Mouse (Mus musculus) stomach, postnatal 0 days (tissue): ENCODE measurements around the gene Gpn3. TPM values are rescaled to one million over a fixed set of nuclear protein-coding genes. Genes with fewer than 3 reads are reported as not detected.

Experiments
- ATAC-seq: fragments of 200-750 bp; cut with Nextera tagmentation; 2 replicates; pipeline ENCODE4 v1.8.0; 2017; ENCODE audit not compliant: low FRiP score, low TSS enrichment
- DNase-seq: peaks from one replicate; pipeline ENCODE4 v3.0.0-alpha.2; 2016; ENCODE audit warnings: low spot score
- H3K27ac ChIP-seq: fragments of 300-500 bp; sonication (generic); replicated peaks from 2 replicates; pipeline ENCODE4 v1.5.1; 2014; ENCODE audit warnings: mild to moderate bottlenecking, control low read depth
- H3K27me3 ChIP-seq: fragments of 300-500 bp; sonication (generic); 2 replicates; pipeline ENCODE4 v1.6.1; 2014; ENCODE audit warnings: low read length; ENCODE audit not compliant: control insufficient read depth, insufficient read depth
- H3K36me3 ChIP-seq: fragments of 300-500 bp; sonication (generic); 2 replicates; pipeline ENCODE4 v1.6.1; 2014; ENCODE audit warnings: low read length, mixed read lengths; ENCODE audit not compliant: control insufficient read depth, insufficient read depth
- H3K4me1 ChIP-seq: fragments of 300-500 bp; sonication (generic); replicated peaks from 2 replicates; pipeline ENCODE4 v1.6.1; 2014; ENCODE audit warnings: antibody characterized with exemption; ENCODE audit not compliant: control insufficient read depth, insufficient read depth
- H3K4me2 ChIP-seq: fragments of 300-500 bp; sonication (generic); replicated peaks from 2 replicates; pipeline ENCODE4 v1.6.1; 2014; ENCODE audit warnings: low read depth, mild to moderate bottlenecking, control low read depth, moderate library complexity
- H3K4me3 ChIP-seq: fragments of 300-500 bp; sonication (generic); 2 replicates; pipeline ENCODE4 v1.5.1; 2014; ENCODE audit warnings: low read depth, low read length, control low read depth
- H3K9ac ChIP-seq: fragments of 300-500 bp; sonication (generic); 2 replicates; pipeline ENCODE4 v1.6.1; 2014; ENCODE audit warnings: mild to moderate bottlenecking, low read length, control low read depth, mixed read lengths
- H3K9me3 ChIP-seq: fragments of 300-500 bp; sonication (generic); 2 replicates; pipeline ENCODE4 v1.6.1; 2016; ENCODE audit warnings: low read length; ENCODE audit not compliant: control insufficient read depth
- CTCF ChIP-seq: IDR thresholded peaks from 2 replicates; pipeline ENCODE4 v1.5.1; 2016; ENCODE audit warnings: antibody characterized with exemption, low read depth, mild to moderate bottlenecking, moderate library complexity
- EP300 ChIP-seq: optimal IDR thresholded peaks from 2 replicates; pipeline ENCODE3; 2016; ENCODE audit warnings: antibody characterized with exemption
- WGBS: fragments of 180-500 bp; shearing (Covaris S2); extraction: QIAGEN DNeasy Blood & Tissue Kit; methylation state at CpG from one replicate; pipeline ENCODE4 v1.1.7; 2014; 5-methylcytosine and 5-hydroxymethylcytosine counted together
- polyA plus RNA-seq: library from polyadenylated mRNA; unstranded; fragments of >200 nt; fragmentation: Nextera tagmentation; extraction: Ambion mirVana; gene quantifications from 2 replicates; pipeline ENCODE4 v1.2.1, GENCODE M21; 2015

The Gpn3 gene
- polyA plus RNA-seq, 1 experiment from 2014 or later: 41.5 TPM

- H3K27ac ChIP-seq: no peak overlapping the region
- H3K36me3 ChIP-seq: peaks cover 31% of the 10 kb centered on the region
- no peak overlapping the region for H3K9ac ChIP-seq
- H3K4me1 ChIP-seq: no peaks in the 10 kb centered on the region
- no peak for ATAC-seq
- H3K9me3 ChIP-seq: no peaks in the 10 kb centered on the region
- H3K4me2 ChIP-seq: no peak overlapping the region
- WGBS: 86% methylated on average over 12 of the region's 12 CpGs
- no peaks in the 10 kb centered on the region for H3K27me3 ChIP-seq
- TF ChIP-seq EP300 (no peak), CTCF (no peak)
- DNase-seq: no peak
- no peak overlapping the region for H3K4me3 ChIP-seq
These were observed 31.7 kb downstream of the Gpn3 start for GRCm38 (mm10) chr5:122403362-122403761.

- Histone ChIP-seq H3K36me3 (peaks cover 30% of the 10 kb centered on the region), H3K4me2 (no peak overlapping the region), H3K9ac (no peak overlapping the region), H3K4me1 (no peaks in the 10 kb centered on the region), H3K9me3 (no peaks in the 10 kb centered on the region), H3K27me3 (no peaks in the 10 kb centered on the region), H3K27ac (no peak overlapping the region), H3K4me3 (no peak overlapping the region)
- 85% methylated on average over 10 of the region's 10 CpGs for WGBS
- TF ChIP-seq EP300: no peak
- no peak for TF ChIP-seq CTCF
- ATAC-seq (no peak), DNase-seq (no peak)
These were observed 33.9 kb downstream of the Gpn3 start for GRCm38 (mm10) chr5:122405537-122405936.

- Histone ChIP-seq H3K36me3 (peaks cover 7% of the 10 kb centered on the region; the same call in 1 of the 2 replicates), H3K9ac (no peak overlapping the region), H3K27ac (no peak overlapping the region), H3K4me3 (no peak overlapping the region), H3K4me1 (no peaks in the 10 kb centered on the region), H3K4me2 (no peak overlapping the region), H3K27me3 (no peaks in the 10 kb centered on the region), H3K9me3 (no peaks in the 10 kb centered on the region)
- no peak for TF ChIP-seq EP300
- TF ChIP-seq CTCF: peak; percentile 49
- WGBS: 87% methylated on average over 19 of the region's 19 CpGs
- no peak for ATAC-seq
- no peak for DNase-seq
These were observed 38.3 kb downstream of the Gpn3 start for GRCm38 (mm10) chr5:122409692-122410645.

- H3K27me3 ChIP-seq: no peaks in the 10 kb centered on the region
- no peak for DNase-seq
- no peak overlapping the region for H3K9ac ChIP-seq
- H3K27ac ChIP-seq: no peak overlapping the region
- H3K4me2 ChIP-seq: no peak overlapping the region
- 56% methylated on average over 5 of the region's 5 CpGs for WGBS
- TF ChIP-seq EP300 (no peak), CTCF (no peak)
- no peaks in the 10 kb centered on the region for H3K36me3 ChIP-seq
- no peak overlapping the region for H3K4me3 ChIP-seq
- H3K9me3 ChIP-seq: no peaks in the 10 kb centered on the region
- H3K4me1 ChIP-seq: no peaks in the 10 kb centered on the region
- no peak for ATAC-seq
These were observed 40.2 kb downstream of the Gpn3 start for GRCm38 (mm10) chr5:122411892-122412291.

- H3K4me2 ChIP-seq: no peak overlapping the region
- H3K27me3 ChIP-seq: no peaks in the 10 kb centered on the region
- H3K9ac ChIP-seq: no peak overlapping the region
- H3K27ac ChIP-seq: 0 out of 2 replicates have a peak overlapping the region, but pooled peaks have one; percentile 18
- H3K4me1 ChIP-seq: no peaks in the 10 kb centered on the region
- DNase-seq (no peak), ATAC-seq (peak; percentile 43; the same call in 1 of the 2 replicates)
- WGBS: 40% methylated on average over 6 of the region's 6 CpGs
- no peaks in the 10 kb centered on the region for H3K9me3 ChIP-seq
- no peaks in the 10 kb centered on the region for H3K36me3 ChIP-seq
- no peak overlapping the region for H3K4me3 ChIP-seq
- TF ChIP-seq EP300 (no peak), CTCF (no peak)
These were observed 41.1 kb downstream of the Gpn3 start for GRCm38 (mm10) chr5:122412826-122413225.

GRCm38 (mm10) chr5:122414351-122414750, 42.7 kb downstream of the Gpn3 start:
- Histone ChIP-seq H3K36me3 (no peaks in the 10 kb centered on the region), H3K4me2 (no peak overlapping the region), H3K4me3 (no peak overlapping the region), H3K9me3 (no peaks in the 10 kb centered on the region), H3K4me1 (no peaks in the 10 kb centered on the region), H3K9ac (no peak overlapping the region), H3K27ac (no peak overlapping the region), H3K27me3 (no peaks in the 10 kb centered on the region)
- 84% methylated on average over 5 of the region's 5 CpGs for WGBS
- ATAC-seq (no peak), DNase-seq (no peak)
- TF ChIP-seq CTCF (no peak), EP300 (no peak)
